Comparison of ENCODE assay signal across 14 mouse cellular contexts in the genomic region with DNA sequence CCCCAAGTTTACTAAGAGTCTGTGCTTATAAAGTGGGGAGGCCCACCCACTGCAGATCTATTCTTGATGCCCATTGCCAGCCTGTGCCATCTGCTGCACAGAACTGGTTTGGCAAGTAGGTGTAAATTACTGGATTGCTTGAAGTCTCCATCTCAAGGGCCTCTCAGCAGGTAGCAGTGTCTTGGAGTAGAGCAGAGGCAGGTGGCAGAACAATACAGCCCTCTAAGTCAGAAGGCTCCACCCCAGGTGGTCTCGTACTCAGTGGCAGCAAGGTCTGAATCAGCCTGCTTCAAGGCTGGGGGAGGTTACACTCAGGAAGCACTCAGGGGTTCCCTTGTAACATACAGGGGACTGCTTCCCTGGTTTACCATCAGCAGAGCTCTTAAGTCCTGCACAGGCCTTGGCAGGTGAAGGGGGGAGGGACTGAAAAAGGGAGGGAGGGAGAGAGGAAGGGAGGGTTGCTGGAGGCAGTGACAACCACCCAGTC. TPM values are rescaled to one million over a fixed set of nuclear protein-coding genes. Genes with fewer than 3 reads are reported as not detected.
DNase-seq lines count a peak whose midpoint lies in the region; ATAC-seq and TF ChIP-seq lines count a peak whose summit lies in the region.
"Had no signal": no experiment of that assay in that cellular context is flagged by ENCODE, and none has a peak within 500 bp of the region (broad histone marks: within the 10 kb centered on the region; RNA-seq: fewer than 3 reads in every experiment).

No protein-coding gene starts in this region.

- H3K4me3 ChIP-seq in ES-E14 (ENCODE audit: insufficient read depth in 1 of 2, low read depth in 1 of 2, low read length in 2 of 2, poor library complexity in 1 of 2, severe bottlenecking in 1 of 2) = no peak overlapping the region
- H3K4me3 ChIP-seq in hindbrain, embryonic 14.5 days (replicated peaks; ENCODE audit: low read length) = no peak overlapping the region
- H3K4me3 ChIP-seq: midbrain, embryonic 15.5 days; stomach, embryonic 15.5 days had no signal

- H3K36me3 ChIP-seq in ES-E14 (ENCODE audit: control insufficient read depth, insufficient read depth, low read length, poor library complexity, severe bottlenecking) = peaks cover 19% of the 10 kb centered on the region
- peaks cover 17% of the 10 kb centered on the region for H3K36me3 ChIP-seq in hindbrain, embryonic 14.5 days (replicated peaks; ENCODE audit: control insufficient read depth, insufficient read depth)

- H3K4me1 ChIP-seq in ES-E14 (ENCODE audit: control insufficient read depth in 2 of 2, insufficient read depth in 2 of 2, low read length in 2 of 2, poor library complexity in 1 of 2) = peaks cover 9 to 43% of the 10 kb centered on the region in 2 experiments
- H3K4me1 ChIP-seq in hindbrain, embryonic 14.5 days (replicated peaks; ENCODE audit: control insufficient read depth, insufficient read depth, low read length) = peaks cover 16% of the 10 kb centered on the region

- DNase-seq in frontal cortex, postnatal 14 days (ENCODE audit: low spot score in 2 of 2) = peak; percentile 14 to 26
- peak; percentile 70 for DNase-seq in ES-E14 (ENCODE audit: low read depth, low spot score)
- peak; percentile 30 to 57 for DNase-seq in left cerebral cortex, adult 18-20 months (ENCODE audit: low spot score in 2 of 2)
- DNase-seq in right cerebral cortex, postnatal 25 days = peak; percentile 57
- no peak for DNase-seq in retina, postnatal 1 day
- DNase-seq in hindbrain, embryonic 14.5 days (ENCODE audit: low spot score) = no peak
- no peak for DNase-seq in gastrocnemius, adult 8-10 months (ENCODE audit: low spot score in 2 of 2)
- DNase-seq: heart, adult 18-20 months; kidney, postnatal 14 days had no signal

- no peak overlapping the region for H3K9ac ChIP-seq in ES-E14 (ENCODE audit: insufficient read depth, low read depth, low read length, poor library complexity, severe bottlenecking)
- no peak overlapping the region for H3K9ac ChIP-seq in hindbrain, embryonic 14.5 days
- H3K9ac ChIP-seq: midbrain, embryonic 15.5 days; stomach, embryonic 15.5 days had no signal

- H3K9me3 ChIP-seq in ES-E14 (ENCODE audit: control insufficient read depth, insufficient read depth, low read depth, low read length) = no peaks in the 10 kb centered on the region
- H3K9me3 ChIP-seq in hindbrain, embryonic 14.5 days (ENCODE audit: control insufficient read depth, low read length) = no peaks in the 10 kb centered on the region
- H3K9me3 ChIP-seq: midbrain, embryonic 15.5 days; stomach, embryonic 15.5 days had no signal

- in situ Hi-C loops in ES-E14 (cut with MboI; ENCODE audit: low sequenced_read_pairs in 2 of 2, unreplicated experiment in 2 of 2) = no loop called here

- ATAC-seq in frontal cortex, adult (ENCODE audit: low TSS enrichment) = no peak
- ATAC-seq in hindbrain, embryonic 14.5 days (ENCODE audit: low FRiP score) = no peak
- ATAC-seq: CD4-positive, CD25-positive, alpha-beta regulatory T cell, adult 4 months; midbrain, embryonic 15.5 days had no signal

- no peaks in the 10 kb centered on the region for H3K27me3 ChIP-seq in hindbrain, embryonic 14.5 days (ENCODE audit: control insufficient read depth, insufficient read depth, low read length)
- H3K27me3 ChIP-seq: midbrain, embryonic 15.5 days; stomach, embryonic 15.5 days had no signal

- H3K27ac ChIP-seq in ES-E14 (ENCODE audit: insufficient read depth, low read depth, low read length, poor library complexity, severe bottlenecking) = peak overlapping the region; percentile 73; the same call in 1 of the 2 replicates
- H3K27ac ChIP-seq in hindbrain, embryonic 14.5 days = no peak overlapping the region
- H3K27ac ChIP-seq: midbrain, embryonic 15.5 days; stomach, embryonic 15.5 days had no signal

- H3K4me2 ChIP-seq in hindbrain, embryonic 14.5 days (replicated peaks) = no peak overlapping the region
- H3K4me2 ChIP-seq: midbrain, embryonic 15.5 days; stomach, embryonic 15.5 days had no signal

- WGBS in hindbrain, embryonic 14.5 days = 26% methylated on average over 1 of the region's 1 CpGs

TF ChIP-seq in ES-E14, 5 proteins besides CTCF, POLR2A, EP300 and RAD21:
- TF ChIP-seq CHD2 (IDR thresholded peaks at IDR 0.05; ENCODE audit: low read depth, low read length) (peak; percentile 45; the same call in 1 of the 2 replicates), ZNF384 (IDR thresholded peaks at IDR 0.05; ENCODE audit: low read depth, low read length) (no peak)

RNA-seq across cellular contexts. Expression of a gene that starts 0.7 kb away (rescaled TPM):
- total RNA-seq in ES-E14 (2012; rRNA removed) = 18.3 and 39.9 TPM in 2 replicates
- total RNA-seq in left cerebral cortex, adult 18-20 months (2021) = 10 to 100 TPM; 10.4 to 10.9 TPM
- 1.7 and 3.2 TPM in 2 replicates for polyA plus RNA-seq in hindbrain, embryonic 14.5 days (2014; fragmentation: Nextera tagmentation; extraction: Ambion mirVana)
- not detected for total RNA-seq in gastrocnemius, adult 8-10 months (2022)
- total RNA-seq: heart, adult 18-20 months had no signal

RNA-seq across cellular contexts. Expression of a gene that starts 4.8 kb away (rescaled TPM):
- total RNA-seq in ES-E14 (2012; rRNA removed) = 11.4 and 13.7 TPM in 2 replicates
- total RNA-seq in left cerebral cortex, adult 18-20 months (2021) = under 1 TPM; 0.40 to 0.53 TPM
- polyA plus RNA-seq in hindbrain, embryonic 14.5 days (2014; fragmentation: Nextera tagmentation; extraction: Ambion mirVana) = 0.46 and 0.47 TPM in 2 replicates
- total RNA-seq in gastrocnemius, adult 8-10 months (2022) = under 1 TPM; 0.27 to 0.49 (median 0.34) TPM
- total RNA-seq: heart, adult 18-20 months had no signal

RNA-seq across cellular contexts. Expression of a gene that starts 9.0 kb away (rescaled TPM):
- 116 and 226 TPM in 2 replicates for total RNA-seq in ES-E14 (2012; rRNA removed)
- total RNA-seq in left cerebral cortex, adult 18-20 months (2021) = 10 to 100 TPM; 81.8 to 96.5 TPM
- polyA plus RNA-seq in hindbrain, embryonic 14.5 days (2014; fragmentation: Nextera tagmentation; extraction: Ambion mirVana) = 53.1 and 55.9 TPM in 2 replicates
- 10 to 100 TPM; 10.9 to 20.6 (median 13.5) TPM for total RNA-seq in gastrocnemius, adult 8-10 months (2022)

RNA-seq across cellular contexts. Expression of a gene that starts 10.9 kb away (rescaled TPM):
- 7.8 and 8.9 TPM in 2 replicates for total RNA-seq in ES-E14 (2012; rRNA removed)
- total RNA-seq in left cerebral cortex, adult 18-20 months (2021) = 10 to 100 TPM; 15.5 to 15.7 TPM
- 11.6 and 14.6 TPM in 2 replicates for polyA plus RNA-seq in hindbrain, embryonic 14.5 days (2014; fragmentation: Nextera tagmentation; extraction: Ambion mirVana)
- total RNA-seq in gastrocnemius, adult 8-10 months (2022) = 1 to 10 TPM; 3.5 to 5.4 (median 4.3) TPM

RNA-seq across cellular contexts. Expression of a gene that starts 26.7 kb away (rescaled TPM):
- 7.1 and 8.6 TPM in 2 replicates for total RNA-seq in ES-E14 (2012; rRNA removed)
- 1 to 10 TPM; 4.0 to 6.4 TPM for total RNA-seq in left cerebral cortex, adult 18-20 months (2021)
- polyA plus RNA-seq in hindbrain, embryonic 14.5 days (2014; fragmentation: Nextera tagmentation; extraction: Ambion mirVana) = 3.9 and 5.5 TPM in 2 replicates
- 1 to 10 TPM in 3 of 4 experiments, under 1 TPM in 1; 0.65 to 2.5 (median 1.8) TPM for total RNA-seq in gastrocnemius, adult 8-10 months (2022)
- polyA plus RNA-seq: liver, adult 2 months had no signal

Comparison
In these comparisons a context has a peak if more than half of its experiments do, and no peak if none do; other contexts are left out.
1. DNase-seq: peak in frontal cortex, postnatal 14 days (2 of 2), ES-E14 (single experiment), left cerebral cortex, adult 18-20 months (2 of 2) and right cerebral cortex, postnatal 25 days (single experiment); none in retina, postnatal 1 day (single experiment), hindbrain, embryonic 14.5 days (single experiment) and gastrocnemius, adult 8-10 months (0 of 2).
2. RNA of a gene that starts 0.7 kb away (total RNA-seq): 18.3 to 39.9 TPM in ES-E14 and 10.4 to 10.9 TPM in left cerebral cortex, adult 18-20 months; not detected in gastrocnemius, adult 8-10 months; every median in the first group is over 10 times any median in the second.